Mouse (Mus musculus) limb, embryonic 14.5 days (tissue): ENCODE results near the gene Olfr374. TPM values are rescaled to one million over a fixed set of nuclear protein-coding genes. Genes with fewer than 3 reads are reported as not detected.

Source experiments
- ATAC-seq: fragments of 200-750 bp; cut with Nextera tagmentation; 2 replicates; pipeline ENCODE4 v1.8.0; 2017; ENCODE audit warnings: low read depth, moderate number of reproducible peaks, moderate TSS enrichment; ENCODE audit not compliant: low FRiP score
- DNase-seq: peaks from one replicate; pipeline ENCODE4 v3.0.0-alpha.2; 2015; ENCODE audit warnings: low spot score
- H3K27ac ChIP-seq: fragments of 300-500 bp; sonication (generic); replicated peaks from 2 replicates; pipeline ENCODE4 v1.5.1; 2014; ENCODE audit warnings: low read depth, mild to moderate bottlenecking, low read length, moderate library complexity, mixed read lengths
- H3K27me3 ChIP-seq: fragments of 300-500 bp; sonication (generic); 2 replicates; pipeline ENCODE4 v1.6.1; 2014; ENCODE audit warnings: low read length, mixed read lengths; ENCODE audit not compliant: control insufficient read depth, insufficient read depth
- H3K36me3 ChIP-seq: fragments of 300-500 bp; sonication (generic); 2 replicates; pipeline ENCODE4 v1.6.1; 2014; ENCODE audit warnings: mild to moderate bottlenecking, low read length, moderate library complexity, mixed read lengths; ENCODE audit not compliant: control insufficient read depth, insufficient read depth
- H3K4me1 ChIP-seq: fragments of 300-500 bp; sonication (generic); 2 replicates; pipeline ENCODE4 v1.6.1; 2014; ENCODE audit warnings: antibody characterized with exemption, low read length, mixed read lengths; ENCODE audit not compliant: control insufficient read depth, insufficient read depth
- H3K4me2 ChIP-seq: fragments of 300-500 bp; sonication (generic); replicated peaks from 2 replicates; pipeline ENCODE4 v1.6.1; 2014; ENCODE audit warnings: low read depth, mild to moderate bottlenecking, low read length, moderate library complexity; ENCODE audit not compliant: severe bottlenecking
- H3K4me3 ChIP-seq: fragments of 300-500 bp; sonication (generic); replicated peaks from 2 replicates; pipeline ENCODE4 v1.5.1; 2014; ENCODE audit warnings: low read length
- H3K9ac ChIP-seq: fragments of 300-500 bp; sonication (generic); 2 replicates; pipeline ENCODE4 v1.6.1; 2014; ENCODE audit warnings: mild to moderate bottlenecking, low read depth, low read length, moderate library complexity; ENCODE audit not compliant: severe bottlenecking
- H3K9me3 ChIP-seq: fragments of 300-500 bp; sonication (generic); 2 replicates; pipeline ENCODE4 v1.6.1; 2016; ENCODE audit warnings: low read length; ENCODE audit not compliant: control insufficient read depth
- POLR2A ChIP-seq: fragments of 200-500 bp; IDR thresholded peaks from 2 replicates; pipeline ENCODE4 v1.8.0; 2012; ENCODE audit warnings: inconsistent platforms, mild to moderate bottlenecking, moderate library complexity, borderline replicate concordance; ENCODE audit not compliant: insufficient read depth, insufficient read length; ENCODE audit errors: extremely low read depth
- WGBS: fragments of 180-500 bp; shearing (Covaris S2); extraction: QIAGEN DNeasy Blood & Tissue Kit; methylation state at CpG from one replicate; pipeline ENCODE4 v1.1.7; 2014; 5-methylcytosine and 5-hydroxymethylcytosine counted together
- polyA plus RNA-seq, 2 experiments: library from polyadenylated mRNA; depleted of rRNA in 1 of 2; stranded (reverse) in 1 of 2; unstranded in 1 of 2; fragments of >200 nt; fragmentation: Nextera tagmentation in 1 of 2; extraction: Ambion mirVana in 1 of 2; gene quantifications; 2 replicates each; pipeline versions ENCODE4 v1.2.1 to v1.2.3; 2012 to 2014

The Olfr374 gene
- polyA plus RNA-seq, 2 experiments, result 0.14 TPM; not detected in 1

DNA sequence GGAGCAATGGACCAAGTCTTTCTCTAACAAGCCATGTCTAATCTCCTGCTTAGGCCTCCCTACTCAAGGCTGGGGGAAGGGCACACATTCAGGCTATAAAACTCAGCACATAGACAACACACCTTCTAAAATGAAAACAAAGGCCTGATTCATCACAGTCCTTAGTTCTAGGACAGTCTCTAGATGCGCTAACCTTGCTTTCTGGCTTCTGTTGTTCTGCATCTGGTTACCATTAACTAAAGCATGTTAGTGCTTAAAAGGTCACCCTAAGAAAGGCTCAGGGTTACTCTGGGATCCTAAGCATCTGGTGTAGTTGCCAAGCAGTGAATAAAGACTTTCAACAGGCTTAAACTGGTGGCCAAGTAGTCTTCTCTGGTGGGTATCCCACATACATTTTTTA lies 15.2 kb downstream of the Olfr374 start:
- no peak overlapping the region for H3K4me2 ChIP-seq
- DNase-seq (no peak), ATAC-seq (no peak)
- H3K27ac ChIP-seq, result no peak overlapping the region
- H3K9me3 ChIP-seq, result no peaks in the 10 kb centered on the region
- no peaks in the 10 kb centered on the region for H3K27me3 ChIP-seq
- H3K9ac ChIP-seq, result no peak overlapping the region
- TF ChIP-seq POLR2A, result no peak
- no peaks in the 10 kb centered on the region for H3K36me3 ChIP-seq
- 19% methylated on average over 1 of the region's 1 CpGs for WGBS
- no peaks in the 10 kb centered on the region for H3K4me1 ChIP-seq
- no peak overlapping the region for H3K4me3 ChIP-seq

DNA sequence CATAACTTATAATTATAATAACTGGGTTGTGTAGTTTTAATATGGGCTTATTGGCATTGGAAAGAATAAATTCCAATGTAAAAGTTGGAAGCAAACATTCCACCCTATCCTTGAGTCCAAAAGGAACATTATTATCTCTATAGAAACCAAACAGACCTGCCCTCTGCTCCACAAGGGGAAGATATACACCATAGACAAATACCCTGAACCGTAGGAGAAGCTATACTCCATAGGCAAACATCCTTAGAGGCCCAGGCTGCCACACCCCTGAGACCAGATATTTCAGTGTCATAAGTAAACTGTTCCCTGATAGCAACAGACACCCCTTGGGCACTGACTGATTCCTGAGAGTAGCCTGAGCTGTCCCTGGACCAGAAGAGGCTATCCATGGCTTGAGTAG lies 21.0 kb downstream of the Olfr374 start:
- DNase-seq (no peak), ATAC-seq (no peak)
- WGBS, result 89% methylated on average over 1 of the region's 1 CpGs
- H3K27ac ChIP-seq, result no peak overlapping the region
- H3K9ac ChIP-seq, result no peak overlapping the region
- H3K9me3 ChIP-seq, result no peaks in the 10 kb centered on the region
- H3K4me1 ChIP-seq, result no peaks in the 10 kb centered on the region
- no peaks in the 10 kb centered on the region for H3K36me3 ChIP-seq
- no peak overlapping the region for H3K4me3 ChIP-seq
- TF ChIP-seq POLR2A, result no peak
- H3K27me3 ChIP-seq, result no peaks in the 10 kb centered on the region
- no peak overlapping the region for H3K4me2 ChIP-seq

DNA sequence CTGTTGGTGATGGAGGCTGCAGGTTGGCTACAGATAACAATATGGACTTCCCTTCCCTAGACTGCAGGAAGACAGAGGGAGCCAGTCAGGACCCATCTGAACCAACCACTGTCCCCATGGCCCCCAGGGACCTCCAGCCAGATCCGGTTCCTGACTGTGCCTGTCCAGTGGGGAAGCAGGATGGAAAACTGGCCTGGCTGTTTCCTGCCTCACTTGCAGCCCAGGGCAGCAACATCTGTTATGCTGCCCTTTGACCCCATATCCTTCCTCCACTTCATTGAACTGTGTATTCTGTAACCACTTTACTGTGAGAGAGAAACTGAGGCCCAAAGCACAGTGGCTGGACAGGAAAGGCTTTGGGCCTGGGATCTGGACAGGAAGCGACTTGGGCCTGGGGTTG lies 24.4 kb downstream of the Olfr374 start:
- no peak overlapping the region for H3K4me2 ChIP-seq
- no peak overlapping the region for H3K9ac ChIP-seq
- no peaks in the 10 kb centered on the region for H3K4me1 ChIP-seq
- DNase-seq (peak; percentile 21), ATAC-seq (no peak)
- no peak overlapping the region for H3K27ac ChIP-seq
- no peaks in the 10 kb centered on the region for H3K36me3 ChIP-seq
- 56% methylated on average over 2 of the region's 2 CpGs for WGBS
- H3K4me3 ChIP-seq, result no peak overlapping the region
- no peaks in the 10 kb centered on the region for H3K9me3 ChIP-seq
- no peaks in the 10 kb centered on the region for H3K27me3 ChIP-seq
- no peak for TF ChIP-seq POLR2A

DNA sequence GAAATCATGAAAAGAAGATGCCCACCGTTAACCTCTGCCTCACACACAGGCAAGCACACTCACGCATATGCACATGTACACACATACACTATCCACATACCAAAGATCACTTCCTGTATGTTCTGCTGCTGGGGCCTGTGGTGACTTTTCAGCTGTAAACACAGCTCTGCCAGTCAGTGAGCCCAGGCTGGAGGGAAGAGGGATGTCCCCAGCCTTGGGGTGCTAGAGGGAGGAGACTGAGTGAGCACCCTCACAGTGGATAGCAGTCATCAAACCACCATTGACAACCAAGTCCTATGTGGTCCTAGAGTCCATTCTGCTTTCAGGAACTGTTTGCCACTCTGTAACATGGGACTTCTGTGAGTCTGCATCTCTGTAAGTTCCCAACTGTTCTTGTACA lies 25.1 kb downstream of the Olfr374 start:
- DNase-seq, result no peak
- 69% methylated on average over 2 of the region's 2 CpGs for WGBS
- ATAC-seq, result no peak
- Histone ChIP-seq H3K27me3 (no peaks in the 10 kb centered on the region), H3K9ac (no peak overlapping the region), H3K9me3 (no peaks in the 10 kb centered on the region), H3K27ac (no peak overlapping the region), H3K4me3 (no peak overlapping the region), H3K36me3 (no peaks in the 10 kb centered on the region), H3K4me2 (no peak overlapping the region), H3K4me1 (peaks cover 1% of the 10 kb centered on the region)
- TF ChIP-seq POLR2A, result no peak

DNA sequence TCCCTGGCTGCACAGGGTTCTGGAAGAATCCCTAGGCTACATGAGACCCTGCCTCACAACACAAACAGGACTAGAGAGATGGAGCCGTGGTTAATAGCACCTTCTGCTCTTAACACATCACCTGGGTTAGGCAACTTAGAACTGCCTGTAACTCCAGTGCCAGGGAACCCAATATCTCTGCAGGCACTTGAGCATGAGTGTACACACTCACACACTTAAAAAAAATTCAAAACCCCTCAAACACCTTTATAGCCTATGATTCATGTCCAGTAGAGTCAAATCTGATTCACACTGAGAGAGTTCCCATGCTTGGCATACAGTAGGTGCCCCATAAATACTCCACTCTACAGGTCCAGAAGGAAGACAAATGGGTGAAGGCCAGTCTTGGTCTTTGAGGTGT lies 25.6 kb downstream of the Olfr374 start:
- no peak overlapping the region for H3K27ac ChIP-seq
- no peaks in the 10 kb centered on the region for H3K36me3 ChIP-seq
- TF ChIP-seq POLR2A, result no peak
- H3K9me3 ChIP-seq, result no peaks in the 10 kb centered on the region
- H3K4me1 ChIP-seq, result peaks cover 6% of the 10 kb centered on the region
- 79% methylated on average over 1 of the region's 1 CpGs for WGBS
- H3K4me2 ChIP-seq, result no peak overlapping the region
- DNase-seq (no peak), ATAC-seq (no peak)
- no peaks in the 10 kb centered on the region for H3K27me3 ChIP-seq
- no peak overlapping the region for H3K9ac ChIP-seq
- H3K4me3 ChIP-seq, result no peak overlapping the region

DNA sequence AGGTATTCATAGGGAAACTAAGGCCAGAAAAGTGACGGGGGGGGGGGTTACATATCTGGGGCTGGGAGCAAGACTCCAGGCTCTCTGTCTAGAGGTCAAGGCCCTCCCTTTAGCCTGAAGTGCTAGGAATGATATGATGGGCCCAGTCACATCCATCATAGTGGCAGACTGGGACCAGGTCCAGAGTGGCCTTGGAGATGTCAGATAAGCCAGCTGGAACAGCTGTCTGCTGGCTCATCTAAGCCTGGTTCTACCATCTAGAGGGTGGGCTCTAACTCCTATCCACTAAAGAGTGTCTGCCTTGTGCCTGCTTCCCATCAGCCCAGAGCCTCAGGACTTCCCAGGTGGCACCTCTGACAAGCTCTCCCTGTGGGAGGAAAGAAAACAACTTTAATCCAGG lies 26.1 kb downstream of the Olfr374 start:
- no peak overlapping the region for H3K4me2 ChIP-seq
- no peaks in the 10 kb centered on the region for H3K9me3 ChIP-seq
- no peak overlapping the region for H3K4me3 ChIP-seq
- H3K27ac ChIP-seq, result no peak overlapping the region
- no peaks in the 10 kb centered on the region for H3K36me3 ChIP-seq
- H3K4me1 ChIP-seq, result peaks cover 8% of the 10 kb centered on the region
- no peak for DNase-seq
- H3K27me3 ChIP-seq, result no peaks in the 10 kb centered on the region
- 88% methylated on average over 1 of the region's 1 CpGs for WGBS
- no peak overlapping the region for H3K9ac ChIP-seq
- TF ChIP-seq POLR2A, result no peak
- no peak for ATAC-seq
